Comparison of ENCODE assay signal across 8 mouse cellular contexts in the genomic region with DNA sequence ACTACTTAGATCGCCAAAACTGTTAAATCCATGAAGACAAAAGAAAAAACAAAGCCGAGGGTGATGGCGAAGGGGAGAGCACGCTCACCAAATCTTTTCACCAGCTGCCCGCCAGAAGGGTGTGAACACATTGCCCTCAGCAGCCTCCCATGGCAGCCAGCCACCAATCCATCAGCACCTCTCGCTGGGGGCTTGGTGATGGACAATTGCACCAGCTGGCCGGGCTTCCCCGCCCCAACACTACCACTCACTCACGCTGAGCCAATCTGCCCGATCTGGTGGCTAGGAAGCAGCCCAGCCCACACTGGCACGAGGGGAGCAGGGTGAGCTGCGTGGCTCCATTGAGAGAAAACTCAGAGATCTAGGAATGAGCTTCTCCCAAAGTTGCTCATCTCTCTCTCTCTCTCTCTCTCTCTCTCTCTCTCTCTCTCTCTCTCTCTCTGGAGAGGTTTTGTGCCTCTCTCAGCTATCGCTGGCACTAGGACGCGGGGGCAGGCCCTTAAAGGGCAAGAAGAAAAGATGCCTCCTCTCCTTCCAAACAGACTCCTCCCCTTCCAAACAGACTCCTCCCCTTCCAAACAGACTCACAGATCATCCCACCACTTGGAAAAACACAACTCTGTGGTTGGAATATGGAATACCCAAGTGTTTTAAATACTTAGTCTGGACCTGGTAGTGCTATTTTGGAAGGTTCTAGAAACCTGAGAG.
DNase-seq lines count a peak whose midpoint lies in the region; ATAC-seq and TF ChIP-seq lines count a peak whose summit lies in the region.

No protein-coding gene starts in this region.

- no peak overlapping the region for H3K4me2 ChIP-seq in midbrain, postnatal 0 days (ENCODE audit: low read depth, low read length, poor library complexity, severe bottlenecking)

- H3K4me1 ChIP-seq in midbrain, postnatal 0 days (ENCODE audit: insufficient read depth, low read length): no peaks in the 10 kb centered on the region

- 41% methylated on average over 15 of the region's 15 CpGs for WGBS in midbrain, postnatal 0 days

- H3K9ac ChIP-seq in midbrain, postnatal 0 days (replicated peaks; ENCODE audit: low read length, poor library complexity, severe bottlenecking): no peak overlapping the region

- H3K27me3 ChIP-seq in midbrain, postnatal 0 days (ENCODE audit: insufficient read depth, low read length): no peaks in the 10 kb centered on the region

- no peaks in the 10 kb centered on the region for H3K9me3 ChIP-seq in midbrain, postnatal 0 days (ENCODE audit: low read length)

- H3K27ac ChIP-seq in midbrain, postnatal 0 days (ENCODE audit: low read depth, low read length): no peak overlapping the region

- peak; percentile 94 for DNase-seq in brain, adult 2 months (ENCODE audit: low read depth, low spot score)
- peak; percentile 99 for DNase-seq in cerebellum, postnatal 10 days
- peak; percentile 15 to 46 for DNase-seq in heart, adult 9 months (ENCODE audit: low spot score in 2 of 2)
- DNase-seq in layer of hippocampus, postnatal 36 days: peak; percentile 43 to 52
- peak; percentile 94 for DNase-seq in midbrain, postnatal 0 days (ENCODE audit: low spot score)
- no peak for DNase-seq in spleen, postnatal 14 days (ENCODE audit: low spot score in 2 of 2)
- DNase-seq in kidney, adult 9 months: no peak

- peak; percentile 62; the same call in 1 of the 2 replicates for ATAC-seq in midbrain, postnatal 0 days (ENCODE audit: low FRiP score)
- ATAC-seq in CD4-positive, CD25-positive, alpha-beta regulatory T cell, adult 4 months: no peak

- no peak for TF ChIP-seq CTCF in midbrain, postnatal 0 days (IDR thresholded peaks at IDR 0.05)

- no peak overlapping the region for H3K4me3 ChIP-seq in midbrain, postnatal 0 days (ENCODE audit: low read depth, low read length)

- no peaks in the 10 kb centered on the region for H3K36me3 ChIP-seq in midbrain, postnatal 0 days (ENCODE audit: insufficient read depth, low read length)

Comparison
In these comparisons a context has a peak if more than half of its experiments do, and no peak if none do; other contexts are left out.
1. DNase-seq: peak in brain, adult 2 months (single experiment), cerebellum, postnatal 10 days (2 of 2), heart, adult 9 months (2 of 2), layer of hippocampus, postnatal 36 days (2 of 2) and midbrain, postnatal 0 days (single experiment); none in spleen, postnatal 14 days (0 of 2) and kidney, adult 9 months (single experiment).